Mouse (Mus musculus): ENCODE data around the gene Lrriq1. TPM values are rescaled to one million over a fixed set of nuclear protein-coding genes. Genes with fewer than 3 reads are reported as not detected.

The Lrriq1 gene
- total RNA-seq (2023): not detected

DNA sequence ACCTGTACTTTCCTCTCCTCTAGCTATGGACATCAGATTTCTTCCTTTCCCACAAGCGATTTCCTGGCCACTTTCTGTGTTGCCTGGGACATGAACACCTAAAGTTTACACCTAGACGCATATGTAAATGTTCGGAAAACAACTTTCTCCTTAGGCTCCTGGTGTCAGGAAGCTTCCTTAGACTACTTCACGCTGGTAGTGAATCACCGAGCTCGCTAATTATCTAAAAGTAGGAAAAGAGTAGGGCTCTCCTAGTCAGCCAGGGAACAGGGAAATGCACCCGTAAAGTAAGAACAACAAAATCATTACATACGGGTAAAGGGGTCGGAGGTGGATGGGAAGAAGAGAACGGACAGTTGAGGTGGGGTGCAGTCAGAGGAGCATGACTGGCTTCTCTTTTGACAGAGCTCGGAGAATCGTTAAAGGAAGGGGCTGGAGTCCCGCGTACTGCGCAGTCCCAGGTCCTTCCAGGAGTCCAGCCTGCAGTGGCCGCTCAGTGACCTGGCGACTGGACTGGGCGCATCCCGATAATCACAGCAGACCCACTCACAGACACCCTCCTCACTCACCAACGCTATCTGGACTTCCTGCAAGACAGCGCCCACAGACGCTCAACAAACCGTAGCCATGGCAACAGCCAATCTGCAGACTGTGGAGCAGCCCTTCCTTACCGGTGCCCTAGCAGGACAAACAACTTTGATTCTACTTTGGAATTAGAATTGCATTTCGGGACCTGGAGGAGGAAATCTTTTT is at the start of gene Lrriq1:
Gene Lrriq1, minus strand, starts transcription at position 616 of the 753 bp plus-strand sequence.

GRCm38 (mm10) chr10:103029730-103030490 is 206.2 kb downstream of the Lrriq1 start, which contains the start of gene Alx1:
Gene Alx1 (minus strand): TSS chr10:103030215.

Other genes starting within 250 kb of the Lrriq1 start
- gene Alx1, start 206.1 kb downstream of the Lrriq1 start, total RNA-seq (2023): not detected
- not detected for gene Slc6a15, start 131.5 kb upstream of the Lrriq1 start, total RNA-seq (2023)